Mouse (Mus musculus) heart, adult 2 months (tissue): ENCODE results near the gene Cops2. TPM values are rescaled to one million over a fixed set of nuclear protein-coding genes. Genes with fewer than 3 reads are reported as not detected.

Experiments
- DNase-seq, 2 experiments: peaks; one replicate each; pipeline ENCODE4 v3.0.0; 2021
- H3K27ac ChIP-seq: fragments of 200-600 bp; 2 replicates; pipeline ENCODE4 v1.8.1; 2022
- H3K27me3 ChIP-seq: fragments of 200-500 bp; 2 replicates; pipeline ENCODE4 v1.6.1; 2012; ENCODE audit warnings: mild to moderate bottlenecking, low read length, inconsistent platforms, mixed read lengths; ENCODE audit not compliant: control insufficient read depth, insufficient read depth
- H3K36me3 ChIP-seq: fragments of 200-500 bp; 2 replicates; pipeline ENCODE4 v1.6.1; 2012; ENCODE audit warnings: low read length, inconsistent platforms; ENCODE audit not compliant: control insufficient read depth, insufficient read depth
- H3K4me1 ChIP-seq: fragments of 200-500 bp; 2 replicates; pipeline ENCODE4 v1.6.1; 2011; ENCODE audit warnings: low read length; ENCODE audit not compliant: control insufficient read depth, insufficient read depth
- H3K4me3 ChIP-seq: fragments of 200-600 bp; 2 replicates; pipeline ENCODE4 v1.8.1; 2022
- H3K79me2 ChIP-seq: fragments of 200-500 bp; replicated peaks from 2 replicates; pipeline ENCODE4 v1.6.1; 2012; ENCODE audit warnings: mild to moderate bottlenecking, inconsistent platforms, low read length, moderate library complexity, mixed read lengths; ENCODE audit not compliant: control insufficient read depth, insufficient read depth
- H3K9ac ChIP-seq: fragments of 200-500 bp; 2 replicates; pipeline ENCODE4 v1.6.1; 2012; ENCODE audit warnings: low read depth, mild to moderate bottlenecking, control low read depth, inconsistent platforms, low read length, mixed read lengths
- CTCF ChIP-seq: fragments of 200-600 bp; IDR thresholded peaks from 2 replicates; pipeline ENCODE4 v1.8.1; 2022; ENCODE audit warnings: antibody characterized with exemption, mild to moderate bottlenecking, moderate library complexity
- EP300 ChIP-seq: fragments of 200-500 bp; IDR thresholded peaks from 2 replicates; pipeline ENCODE4 v1.6.1; 2011; ENCODE audit warnings: low read depth, low read length, control low read depth; ENCODE audit not compliant: insufficient read depth
- POLR2A ChIP-seq: fragments of 200-500 bp; IDR thresholded peaks from 2 replicates; pipeline ENCODE4 v1.6.1; 2011; ENCODE audit warnings: mild to moderate bottlenecking, low read depth, low read length, control low read depth; ENCODE audit not compliant: insufficient read depth
- WGBS: fragments of 180-500 bp; shearing (Covaris S2); methylation state at CpG from one replicate; pipeline ENCODE4 v1.1.7; 2018; 5-methylcytosine and 5-hydroxymethylcytosine counted together
- intact Hi-C: fragments of 180-260 bp; cut with DNase I; formaldehyde crosslinking; loops from one replicate; pipeline ENCODE4 v1.15.1; 2025
- polyA plus RNA-seq: library from polyadenylated mRNA; depleted of rRNA; stranded (reverse); fragments of >200 nt; gene quantifications from 2 replicates; pipeline ENCODE4 v1.2.3, GENCODE M21; 2012; rRNA removed
- total RNA-seq, 2 experiments: library from RNA; stranded (reverse); gene quantifications; 2 replicates each; pipeline ENCODE4 v1.2.3; 2021

Gene Cops2
- total and polyA plus RNA-seq, 3 experiments, result 10.3 to 85.4 (median 83.9) TPM

DNA sequence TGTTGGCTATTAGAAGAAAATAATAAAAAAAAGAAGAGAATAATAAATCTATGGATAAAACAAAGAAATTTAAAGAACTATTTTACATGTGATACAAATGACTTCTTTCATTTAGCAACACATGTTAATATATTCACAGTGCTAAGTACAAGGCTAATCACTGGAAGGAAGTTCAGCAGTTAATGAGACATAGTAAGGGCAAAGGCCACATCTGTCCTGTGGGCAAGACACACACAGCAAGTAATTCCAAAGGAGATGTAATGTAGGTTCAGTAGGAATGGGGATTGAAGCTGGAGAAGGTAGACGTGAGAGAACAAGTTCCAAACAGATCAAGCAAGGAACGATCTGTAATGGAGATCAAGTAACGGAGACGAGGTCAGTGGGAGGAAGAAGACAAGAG is 74.5 kb downstream of the Cops2 start:
- Histone ChIP-seq H3K4me3 (no peak overlapping the region), H3K27me3 (no peaks in the 10 kb centered on the region), H3K9ac (no peak overlapping the region), H3K79me2 (peaks cover 5% of the 10 kb centered on the region), H3K36me3 (peaks cover 18% of the 10 kb centered on the region), H3K27ac (no peak overlapping the region), H3K4me1 (peaks cover 8% of the 10 kb centered on the region)
- intact Hi-C loops, result loop anchor here (5.0 kb wide), 1 partner anchor 368 kb away; the partner anchor contains the start of genes Dtwd1 and Fam227b
- TF ChIP-seq CTCF (no peak), POLR2A (no peak), EP300 (no peak)
- no peak for DNase-seq
- 77% methylated on average over 4 of the region's 4 CpGs for WGBS

DNA sequence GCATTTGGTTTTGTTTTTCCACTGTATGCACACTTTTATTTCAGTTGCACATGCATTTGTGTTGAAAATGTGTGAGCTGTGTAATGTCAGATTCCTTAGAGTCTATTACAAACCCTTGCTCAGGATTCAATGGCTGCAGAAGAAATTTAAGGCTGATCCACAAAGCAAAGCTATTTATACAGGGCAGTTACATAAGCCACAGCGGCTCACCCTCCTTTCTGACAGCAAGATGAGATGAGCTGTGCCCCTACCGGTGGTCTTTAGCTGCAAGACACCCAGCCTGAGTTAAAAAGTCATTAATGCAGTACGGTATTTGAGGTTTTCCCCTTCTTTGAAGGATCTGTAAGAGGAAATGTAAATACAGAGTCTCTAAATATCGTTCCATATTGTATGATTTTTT is 75.1 kb downstream of the Cops2 start:
- peaks cover 19% of the 10 kb centered on the region for H3K36me3 ChIP-seq
- WGBS, result 59% methylated on average over 4 of the region's 4 CpGs
- intact Hi-C loops, result loop anchor here (2.0 to 5.0 kb wide), 2 partner anchors 75 to 368 kb away; partner anchors contain the start of genes Cops2, Dtwd1, Fam227b and Galk2
- H3K4me1 ChIP-seq, result peaks cover 8% of the 10 kb centered on the region
- H3K27me3 ChIP-seq, result no peaks in the 10 kb centered on the region
- H3K9ac ChIP-seq, result no peak overlapping the region
- no peak overlapping the region for H3K27ac ChIP-seq
- TF ChIP-seq CTCF (no peak), POLR2A (no peak), EP300 (no peak)
- no peak for DNase-seq
- peaks cover 5% of the 10 kb centered on the region for H3K79me2 ChIP-seq
- no peak overlapping the region for H3K4me3 ChIP-seq

DNA sequence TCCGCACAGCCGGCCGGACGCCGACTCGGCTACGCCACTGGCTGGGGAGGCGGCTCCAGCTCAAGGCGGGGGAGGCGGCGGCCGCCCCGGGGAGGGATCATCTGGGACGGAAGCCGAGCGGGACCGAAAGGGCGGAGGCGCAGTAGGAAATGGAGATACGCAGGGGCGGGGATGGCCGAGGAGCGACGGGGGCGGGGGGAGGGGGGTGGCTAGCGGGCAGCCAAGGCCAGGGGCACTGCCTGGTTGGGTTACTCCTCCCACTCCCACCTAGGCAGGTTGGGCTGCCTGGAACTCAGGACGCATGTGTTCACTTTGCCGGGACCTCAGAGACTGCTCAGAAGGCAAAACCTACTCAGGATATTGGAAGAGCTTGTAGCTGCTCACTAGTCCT is 76.2 kb downstream of the Cops2 start, which contains the start of gene Secisbp2l:
Secisbp2l (minus strand) TSS at position 152 of the 391 bp plus-strand sequence.
- DNase-seq, result peak; percentile 97 to 99
- peak; percentile 47; the same call in 1 of the 2 replicates for TF ChIP-seq EP300
- TF ChIP-seq CTCF, result no peak
- TF ChIP-seq POLR2A, result peak; percentile 76
- H3K36me3 ChIP-seq, result peaks cover 19% of the 10 kb centered on the region
- H3K27me3 ChIP-seq, result no peaks in the 10 kb centered on the region
- intact Hi-C loops, result loop anchor here (2.0 to 5.0 kb wide), 2 partner anchors 76 to 370 kb away; partner anchors contain the start of genes Cops2, Dtwd1, Fam227b and Galk2
- peak within 1 kb of the TSS; percentile 88 for H3K4me3 ChIP-seq
- WGBS, result 2% methylated on average over 26 of the region's 28 CpGs
- H3K4me1 ChIP-seq, result peaks cover 9% of the 10 kb centered on the region
- H3K9ac ChIP-seq, result peak within 1 kb of the TSS; percentile 90
- H3K79me2 ChIP-seq, result peaks cover 6% of the 10 kb centered on the region
- H3K27ac ChIP-seq, result peak within 1 kb of the TSS; percentile 90

DNA sequence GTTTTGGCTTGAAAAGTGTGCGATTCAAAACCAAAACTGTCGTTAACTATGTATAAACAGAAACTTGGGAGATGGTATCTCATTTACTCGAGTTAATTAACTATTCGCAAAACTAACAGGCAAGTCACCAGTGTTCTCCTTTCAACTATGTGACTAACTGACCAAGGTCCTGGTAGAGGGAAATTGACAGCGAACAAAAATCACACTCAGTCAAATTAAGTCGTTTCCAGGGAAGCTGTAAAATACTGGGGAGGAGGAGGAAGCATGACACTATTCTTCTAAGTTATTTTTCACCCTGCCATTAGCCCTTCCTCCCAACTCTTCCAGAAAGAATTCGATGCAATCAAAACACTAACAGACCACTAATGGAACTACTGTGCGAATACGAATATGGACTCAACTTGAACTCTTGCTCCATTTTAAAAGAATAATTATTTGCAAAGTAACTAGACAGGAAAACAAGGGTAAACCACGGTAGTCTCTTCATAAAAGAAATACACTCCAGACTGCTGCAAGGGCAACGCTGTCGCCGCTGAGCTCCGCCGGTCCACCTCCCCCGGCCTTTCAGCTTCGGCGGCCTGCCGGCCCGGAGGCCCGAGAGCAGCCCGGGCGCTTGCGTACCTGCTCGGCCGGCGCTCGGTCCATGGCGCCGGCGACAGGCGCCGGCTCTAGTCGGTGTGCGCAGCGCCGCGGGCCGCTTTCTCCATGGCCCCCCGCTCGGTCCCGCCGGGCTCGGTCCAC is 76.8 kb downstream of the Cops2 start:
- Histone ChIP-seq H3K27ac (peak overlapping the region; percentile 90), H3K36me3 (peaks cover 19% of the 10 kb centered on the region), H3K79me2 (peaks cover 6% of the 10 kb centered on the region), H3K4me3 (peak overlapping the region; percentile 88), H3K27me3 (no peaks in the 10 kb centered on the region), H3K9ac (peak overlapping the region; percentile 90), H3K4me1 (peaks cover 9% of the 10 kb centered on the region)
- no peak for DNase-seq
- WGBS, result under 1% methylated on average over 44 of the region's 44 CpGs
- intact Hi-C loops, result loop anchor here (2.0 to 5.0 kb wide), 2 partner anchors 77 to 370 kb away; partner anchors contain the start of genes Cops2, Dtwd1, Fam227b and Galk2
- no peak for TF ChIP-seq EP300
- no peak for TF ChIP-seq CTCF
- no peak for TF ChIP-seq POLR2A

DNA sequence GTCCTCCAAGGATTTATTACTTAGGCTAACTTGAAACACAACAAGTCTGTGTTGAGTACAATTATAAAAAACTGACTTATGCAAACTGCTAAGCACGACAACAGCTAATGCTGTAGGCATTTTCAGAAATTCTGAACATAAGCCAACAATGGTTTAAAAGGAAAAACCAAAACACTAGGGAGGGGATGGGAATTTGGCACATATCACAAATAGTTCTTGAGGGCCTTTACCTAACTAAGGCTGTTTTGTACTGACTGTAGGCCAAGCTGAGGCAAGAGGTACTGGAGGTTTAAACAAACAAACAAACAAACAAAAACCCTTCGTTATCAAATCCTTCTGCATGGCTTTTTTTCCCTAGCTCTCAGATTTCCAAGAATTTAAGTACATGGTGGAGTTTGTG is 77.9 kb downstream of the Cops2 start:
- intact Hi-C loops, result loop anchor here (5.0 kb wide), 1 partner anchor 371 kb away; the partner anchor contains the start of genes Dtwd1 and Fam227b
- Histone ChIP-seq H3K27ac (peak overlapping the region; percentile 90; the same call in 1 of the 2 replicates), H3K36me3 (peaks cover 19% of the 10 kb centered on the region), H3K79me2 (peaks cover 9% of the 10 kb centered on the region), H3K4me1 (peaks cover 9% of the 10 kb centered on the region), H3K27me3 (no peaks in the 10 kb centered on the region), H3K9ac (no peak overlapping the region), H3K4me3 (peak overlapping the region; percentile 88)
- DNase-seq, result no peak
- TF ChIP-seq POLR2A (no peak), CTCF (no peak), EP300 (no peak)
- WGBS, result 19% methylated on average over 2 of the region's 2 CpGs

Other genes with a start within 250 kb of the Cops2 start
- 1 to 10 TPM; 1.4 TPM for gene Cep152, start 234.0 kb downstream of the Cops2 start, total RNA-seq
- gene Cep152, start 234.0 kb downstream of the Cops2 start, polyA plus RNA-seq, result 0.51 and 1.2 TPM in 2 replicates
- 10 to 100 TPM; 44.3 to 45.7 TPM for gene Eid1, start 186.0 kb downstream of the Cops2 start, total RNA-seq
- gene Eid1, start 186.0 kb downstream of the Cops2 start, polyA plus RNA-seq, result 12.6 and 16.0 TPM in 2 replicates
- gene Shc4, start 135.0 kb downstream of the Cops2 start, total RNA-seq, result under 1 TPM; 0.44 to 0.77 TPM
- 0.31 and 0.38 TPM in 2 replicates for gene Shc4, start 135.0 kb downstream of the Cops2 start, polyA plus RNA-seq
- gene Secisbp2l, start 76.3 kb downstream of the Cops2 start, total RNA-seq, result 10 to 100 TPM; 23.1 to 28.9 TPM
- 6.9 and 10.6 TPM in 2 replicates for gene Secisbp2l, start 76.3 kb downstream of the Cops2 start, polyA plus RNA-seq
- 10 to 100 TPM; 10.1 TPM for gene Galk2, start within 50 bp of the Cops2 start, total RNA-seq
- 8.9 and 10.6 TPM in 2 replicates for gene Galk2, start within 50 bp of the Cops2 start, polyA plus RNA-seq
- 1 to 10 TPM; 1.8 to 2.3 TPM for gene Fgf7, start 175.5 kb upstream of the Cops2 start, total RNA-seq
- gene Fgf7, start 175.5 kb upstream of the Cops2 start, polyA plus RNA-seq, result 0.55 and 2.6 TPM in 2 replicates